11 mouse cellular contexts compared by ENCODE assay signal in the genomic region with DNA sequence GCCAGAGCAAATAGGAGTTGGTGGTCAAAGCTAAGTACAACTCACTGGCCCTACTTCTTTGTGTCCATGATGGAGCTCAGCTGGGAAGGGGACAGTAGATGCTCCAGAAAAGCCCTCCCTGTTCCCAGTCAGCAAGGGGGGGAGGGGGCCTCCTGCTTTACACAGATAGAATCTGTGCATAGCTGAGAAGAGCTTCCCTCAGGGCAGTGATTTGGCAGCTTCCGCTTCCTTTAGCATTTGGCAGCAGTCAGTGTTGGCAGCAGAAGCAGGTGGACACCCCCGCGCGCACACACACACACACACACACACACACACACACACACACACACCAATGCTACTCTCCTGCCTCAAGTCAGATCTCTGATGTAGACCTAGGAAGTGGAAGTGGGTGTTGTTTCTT. TPM values are rescaled to one million over a fixed set of nuclear protein-coding genes. Genes with fewer than 3 reads are reported as not detected.
A peak's percentile ranks its signal among the peaks of the same experiment; 100 is the strongest.
DNase-seq lines count a peak whose midpoint lies in the region; ATAC-seq and TF ChIP-seq lines count a peak whose summit lies in the region.
"Had no signal": no experiment of that assay in that cellular context is flagged by ENCODE, and none has a peak within 500 bp of the region (broad histone marks: within the 10 kb centered on the region; RNA-seq: fewer than 3 reads in every experiment).

No protein-coding gene starts in this region.

- H3K27ac ChIP-seq in intestine, postnatal 0 days (ENCODE audit: low read depth, low read length) = no peak overlapping the region
- H3K27ac ChIP-seq: forebrain, embryonic 12.5 days; intestine, embryonic 15.5 days had no signal

- WGBS in intestine, postnatal 0 days = 82% methylated on average over 4 of the region's 4 CpGs

- peak; percentile 30 to 49 for DNase-seq in adrenal gland, adult (ENCODE audit: inconsistent age in 2 of 2, low spot score in 1 of 2)
- no peak for DNase-seq in adrenal gland, postnatal 4 days (ENCODE audit: low spot score in 2 of 2)
- DNase-seq in left cerebral cortex, adult 18-20 months (ENCODE audit: low spot score in 2 of 2) = peak; percentile 15 to 32
- DNase-seq in left cerebral cortex, postnatal 36 days (ENCODE audit: low spot score in 2 of 2) = no peak
- DNase-seq in kidney, adult 18-20 months = peak; percentile 32
- peak; percentile 68 for DNase-seq in lung, postnatal 36 days
- no peak for DNase-seq in spleen, adult 12 weeks (ENCODE audit: low spot score)

- no peak overlapping the region for H3K4me2 ChIP-seq in intestine, postnatal 0 days (replicated peaks; ENCODE audit: low read depth)
- H3K4me2 ChIP-seq: forebrain, embryonic 12.5 days; intestine, embryonic 15.5 days had no signal

- no peaks in the 10 kb centered on the region for H3K9me3 ChIP-seq in intestine, postnatal 0 days (ENCODE audit: control insufficient read depth)
- H3K9me3 ChIP-seq: forebrain, embryonic 12.5 days; intestine, embryonic 15.5 days; megakaryocyte, embryonic 14.5 days had no signal

- no peaks in the 10 kb centered on the region for H3K4me1 ChIP-seq in intestine, postnatal 0 days (replicated peaks; ENCODE audit: control insufficient read depth, insufficient read depth, low read length)
- H3K4me1 ChIP-seq: forebrain, embryonic 12.5 days; intestine, embryonic 15.5 days had no signal

- H3K27me3 ChIP-seq in intestine, postnatal 0 days (replicated peaks; ENCODE audit: control insufficient read depth, insufficient read depth, low read length) = no peaks in the 10 kb centered on the region
- H3K27me3 ChIP-seq: forebrain, embryonic 12.5 days; intestine, embryonic 15.5 days had no signal

- TF ChIP-seq CTCF in intestine, postnatal 0 days (IDR thresholded peaks at IDR 0.05; ENCODE audit: low read depth) = no peak

- ATAC-seq in intestine, postnatal 0 days = no peak
- ATAC-seq: intestine, embryonic 15.5 days had no signal

- H3K9ac ChIP-seq in intestine, postnatal 0 days (ENCODE audit: low read depth, low read length) = no peak overlapping the region
- H3K9ac ChIP-seq: forebrain, embryonic 12.5 days; intestine, embryonic 15.5 days had no signal

- H3K36me3 ChIP-seq in intestine, postnatal 0 days (ENCODE audit: control insufficient read depth, insufficient read depth) = no peaks in the 10 kb centered on the region; the same call in 1 of the 2 replicates
- H3K36me3 ChIP-seq: forebrain, embryonic 12.5 days; intestine, embryonic 15.5 days had no signal

- H3K4me3 ChIP-seq in intestine, postnatal 0 days (ENCODE audit: low read depth, low read length) = no peak overlapping the region
- H3K4me3 ChIP-seq: forebrain, embryonic 12.5 days; intestine, embryonic 15.5 days; megakaryocyte, embryonic 14.5 days had no signal

- intact Hi-C loops in left cerebral cortex, postnatal 36 days (cut with DNase I) = no loop called here

RNA-seq across cellular contexts. Expression of a gene that starts 49.1 kb away (rescaled TPM):
- total RNA-seq in adrenal gland, postnatal 4 days (2021) = 10 to 100 TPM; 60.3 to 62.9 TPM
- total RNA-seq in left cerebral cortex, adult 18-20 months (2021) = 100 to 1,000 TPM in 1 of 2 experiments, 10 to 100 TPM in 1; 99.1 to 105 TPM
- total RNA-seq in left cerebral cortex, postnatal 36 days (2021) = 10 to 100 TPM; 97.1 to 97.8 TPM
- polyA plus RNA-seq in intestine, postnatal 0 days (2015; fragmentation: Nextera tagmentation; extraction: Ambion mirVana) = 8.1 and 9.6 TPM in 2 replicates

Comparison
In these comparisons a context has a peak if more than half of its experiments do, and no peak if none do; other contexts are left out.
1. DNase-seq: peak in adrenal gland, adult (2 of 2), left cerebral cortex, adult 18-20 months (2 of 2), kidney, adult 18-20 months (single experiment) and lung, postnatal 36 days (single experiment); none in adrenal gland, postnatal 4 days (0 of 2), left cerebral cortex, postnatal 36 days (0 of 2) and spleen, adult 12 weeks (single experiment).